Mouse (Mus musculus): ENCODE results near the gene Tyk2.

Gene Tyk2

GRCm38 (mm10) chr9:21149077-21149653, 18.1 kb upstream of the Tyk2 start:
- DNase-seq: no peak

- no peak for DNase-seq
These were observed 17.4 kb upstream of the Tyk2 start for GRCm38 (mm10) chr9:21148427-21148826.

DNA sequence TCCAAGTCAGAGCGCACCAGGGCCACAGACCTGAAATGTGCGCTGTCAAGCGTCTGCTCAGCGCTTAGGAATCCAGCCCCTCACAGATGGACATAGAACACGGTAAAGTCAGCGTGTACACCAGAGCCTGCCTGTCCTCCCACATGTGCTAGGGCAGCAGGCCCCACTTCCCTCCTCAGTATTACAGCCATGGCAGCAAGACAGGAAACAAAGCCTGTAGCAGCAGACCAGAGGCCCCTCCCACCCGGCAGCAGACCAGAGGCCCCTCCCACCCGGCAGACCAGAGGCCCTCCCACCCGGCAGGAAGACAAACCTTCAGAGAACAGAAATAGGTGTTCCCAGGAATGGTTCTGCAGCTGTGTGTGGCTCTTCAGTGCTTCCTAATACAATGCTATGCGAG, 15.7 kb upstream of the Tyk2 start:
- peak; percentile 66 to 77 for DNase-seq

- no peak for DNase-seq
These were observed 14.4 kb upstream of the Tyk2 start for GRCm38 (mm10) chr9:21145431-21145830.

GRCm38 (mm10) chr9:21144361-21144760, 13.3 kb upstream of the Tyk2 start:
- DNase-seq: no peak

DNA sequence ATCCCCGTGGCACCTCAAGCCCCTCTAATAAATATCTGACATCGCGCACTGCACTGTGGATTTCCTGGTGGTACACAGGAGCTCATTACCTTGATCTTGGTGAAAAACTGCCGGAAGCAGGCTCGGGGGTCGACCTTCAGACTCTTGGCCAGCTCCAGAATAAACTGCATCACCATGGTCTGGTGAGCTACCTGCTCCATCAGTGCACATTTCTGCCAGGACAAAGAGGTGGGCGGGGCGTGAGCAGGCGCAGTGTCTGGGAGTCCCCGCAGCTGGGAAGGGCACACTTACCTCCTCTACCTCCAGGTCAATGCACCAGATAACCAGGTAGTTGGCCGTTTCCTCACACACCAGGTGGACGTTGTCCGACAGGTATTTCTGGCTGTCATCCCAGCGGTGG, 10.9 kb upstream of the Tyk2 start:
- no peak for DNase-seq

DNA sequence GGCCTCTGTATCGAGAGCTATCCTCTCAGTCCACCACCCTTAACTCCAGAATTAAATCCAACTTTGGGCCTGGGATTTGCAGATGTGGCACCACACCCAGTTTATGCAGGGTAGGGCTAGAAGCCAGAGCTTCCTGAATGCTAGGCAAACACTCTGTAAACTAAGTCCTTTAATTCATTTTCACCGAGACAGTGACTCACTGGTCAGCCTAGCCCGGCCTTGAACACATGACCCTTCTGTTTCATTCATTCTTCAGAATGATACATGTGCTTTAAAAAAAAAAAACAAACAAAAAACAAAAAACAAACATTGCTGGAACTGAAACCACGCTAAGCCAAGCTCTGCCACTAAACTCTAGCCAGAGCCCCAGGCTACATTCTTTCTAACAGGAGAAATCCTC, 7.3 kb upstream of the Tyk2 start:
- no peak for DNase-seq

- peak; percentile 74 to 79 for DNase-seq
These were observed 6.2 kb upstream of the Tyk2 start for GRCm38 (mm10) chr9:21137229-21137628.

- no peak for DNase-seq
These were observed 5.4 kb upstream of the Tyk2 start for GRCm38 (mm10) chr9:21136401-21136800.

DNA sequence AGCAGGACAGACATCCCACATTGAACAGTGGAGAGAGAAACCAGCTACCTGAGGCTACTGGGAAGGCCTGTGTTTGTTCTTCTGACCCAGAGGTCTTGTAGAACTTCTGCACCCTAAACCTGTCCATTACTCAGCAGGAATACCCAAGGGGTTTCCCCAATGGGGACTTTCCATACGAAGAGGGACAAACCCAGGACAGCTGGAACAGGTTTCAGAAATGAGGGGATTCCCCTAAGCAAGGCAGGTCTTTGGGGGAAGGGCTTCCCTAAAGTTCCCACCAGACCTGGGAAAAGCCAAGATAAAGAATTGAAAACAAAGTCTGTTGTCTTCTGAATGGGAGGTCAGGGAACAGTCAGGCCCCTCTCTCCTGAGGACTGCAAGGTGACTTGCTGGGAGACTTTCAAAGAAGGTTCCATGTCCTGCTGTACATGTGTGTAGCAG, 4.9 kb upstream of the Tyk2 start:
- no peak for DNase-seq

DNA sequence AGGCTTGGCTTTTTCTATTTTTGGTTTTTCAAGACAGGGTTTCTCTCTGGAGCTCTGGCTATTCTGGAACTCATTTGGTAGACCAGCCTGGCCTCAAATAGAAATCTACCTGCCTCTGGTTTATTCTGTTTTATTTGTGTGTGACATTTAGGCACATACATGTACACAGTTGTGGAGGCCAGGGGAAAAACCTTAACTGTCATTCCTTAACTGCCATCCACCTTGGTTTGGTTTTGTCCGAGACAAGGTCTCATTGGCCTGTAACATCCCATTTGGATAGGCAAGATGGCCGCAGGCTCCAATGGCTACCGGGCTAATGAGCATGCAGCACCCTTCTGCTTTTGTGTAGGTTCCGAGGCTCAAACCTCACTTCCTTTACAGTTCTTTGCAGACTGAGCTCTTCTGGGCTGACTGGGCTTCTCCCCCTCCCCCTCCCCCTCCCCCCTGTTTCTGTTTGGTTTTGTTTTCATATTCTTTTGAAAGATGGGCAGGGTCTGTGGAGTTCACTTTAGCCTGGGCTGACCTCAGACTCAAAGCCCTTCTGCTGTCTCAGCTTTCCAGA, 4.4 kb upstream of the Tyk2 start:
- no peak for DNase-seq

- no peak for DNase-seq
These were observed 3.7 kb upstream of the Tyk2 start for GRCm38 (mm10) chr9:21134595-21135328.

DNA sequence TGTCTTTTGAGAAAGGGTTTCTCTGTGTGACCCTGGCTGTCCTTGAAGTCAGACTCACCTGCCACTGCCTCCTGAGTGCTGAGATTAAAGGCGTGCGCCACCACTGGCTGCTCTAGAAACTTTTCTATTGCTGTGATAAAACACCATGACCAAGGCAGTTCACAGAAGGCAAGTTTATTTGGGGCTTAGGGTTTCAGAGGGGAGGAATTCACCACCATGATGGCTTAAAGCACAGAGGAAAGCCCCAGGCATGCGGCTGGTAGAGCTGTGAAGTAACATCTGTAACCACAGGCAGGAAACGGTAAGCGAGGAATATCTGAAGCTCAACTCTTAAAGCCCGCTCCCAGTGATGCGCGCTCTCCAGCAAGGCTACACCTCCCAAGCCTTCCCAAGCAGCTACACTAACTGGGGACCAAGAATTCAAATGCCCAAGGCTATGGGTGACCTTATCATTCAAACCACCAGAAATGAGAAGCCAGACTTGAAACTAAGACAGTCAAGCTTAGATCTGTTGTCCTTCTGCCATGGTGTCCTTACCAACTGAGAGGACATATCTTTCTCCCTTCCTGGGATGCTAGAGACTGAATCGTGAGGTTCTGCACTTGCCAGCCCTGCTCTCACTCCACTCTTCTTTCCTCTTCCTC, 2.1 kb upstream of the Tyk2 start:
- DNase-seq: no peak

DNA sequence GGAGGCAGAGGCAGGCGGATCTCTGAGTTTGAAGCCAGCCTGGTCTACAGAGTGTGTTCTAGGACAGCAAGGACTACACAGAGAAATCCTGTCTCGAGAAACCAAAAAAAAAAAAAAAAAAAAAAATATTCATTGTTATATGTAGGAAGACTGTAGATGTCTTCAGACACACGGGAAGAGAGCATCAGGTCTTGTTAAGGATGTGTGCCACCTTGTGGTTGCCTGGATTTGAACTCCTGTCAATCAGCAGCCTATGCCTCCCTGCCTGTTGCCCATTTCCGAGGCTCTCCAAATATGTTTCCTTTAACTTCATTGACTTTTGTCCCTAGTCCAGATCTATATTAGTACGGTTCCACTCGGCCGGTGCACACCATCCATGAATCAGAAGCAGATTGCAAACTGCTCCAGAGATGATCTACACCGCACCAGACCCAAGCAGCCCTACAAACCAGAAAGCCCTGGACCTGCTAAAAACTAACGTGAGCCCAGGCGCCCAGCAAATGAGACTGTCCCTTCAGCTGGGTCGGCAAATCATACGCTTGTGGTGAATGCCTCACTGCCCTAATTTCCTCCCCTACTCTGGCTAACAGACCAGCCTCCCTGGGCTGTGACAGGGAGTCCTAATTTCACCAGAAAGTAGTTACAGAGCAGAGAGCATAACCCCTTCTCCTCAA, 1.2 kb upstream of the Tyk2 start:
- DNase-seq: peak; percentile 20 to 35

DNA sequence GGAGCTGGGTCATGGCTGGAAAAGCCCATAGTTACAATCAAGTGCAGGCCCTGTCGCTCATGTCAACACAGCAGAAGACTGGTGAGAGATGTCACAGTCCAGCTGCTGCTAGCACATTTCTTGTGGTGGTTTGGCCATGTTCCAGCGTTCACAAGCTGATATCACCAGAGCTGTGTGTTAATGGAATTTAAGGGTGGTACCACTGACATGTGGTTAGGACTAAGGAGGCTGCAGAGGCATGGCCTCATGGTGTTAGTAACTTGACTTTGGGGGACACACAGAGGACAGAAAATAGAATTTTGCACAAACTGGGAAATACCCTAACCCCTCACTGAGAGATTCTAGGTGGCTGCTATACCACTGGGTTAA, 4.8 kb downstream of the Tyk2 start:
- DNase-seq: no peak

DNA sequence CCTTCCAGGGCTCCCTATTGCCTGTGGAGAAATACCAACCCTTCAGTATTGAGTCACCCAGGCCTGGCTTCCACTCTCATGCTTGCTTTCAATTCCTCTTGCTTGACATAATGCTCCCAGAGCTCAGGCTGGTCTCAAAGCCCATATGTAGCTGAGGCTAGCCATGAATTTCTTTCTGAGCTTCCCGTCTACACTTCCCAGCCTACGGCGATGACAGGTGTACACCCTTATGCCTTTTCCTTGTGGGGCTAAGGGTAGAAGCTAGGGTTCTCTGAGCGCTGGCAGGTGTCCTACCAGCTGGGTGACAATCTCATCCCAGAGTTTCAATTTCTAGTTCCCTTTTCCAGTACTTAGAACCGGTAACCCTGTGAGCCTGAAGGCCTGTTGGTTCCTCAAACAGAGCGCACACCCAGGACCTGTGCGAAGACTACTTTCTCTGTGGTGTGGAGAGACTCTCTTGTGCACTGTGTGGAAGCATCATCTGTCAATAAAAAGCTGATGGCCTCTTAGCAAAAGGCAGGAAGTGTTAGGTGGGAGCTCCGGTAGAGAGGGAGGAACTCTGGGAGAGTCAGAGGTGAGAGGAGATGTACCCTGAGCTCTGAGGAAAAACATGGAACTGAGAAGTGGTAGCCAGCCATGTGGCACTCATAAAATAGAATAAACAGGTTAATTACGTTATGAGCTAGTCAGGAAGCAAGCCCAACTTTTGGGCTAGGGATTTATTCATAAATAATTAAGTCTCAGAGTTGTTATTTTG, 5.4 kb downstream of the Tyk2 start:
- no peak for DNase-seq

DNA sequence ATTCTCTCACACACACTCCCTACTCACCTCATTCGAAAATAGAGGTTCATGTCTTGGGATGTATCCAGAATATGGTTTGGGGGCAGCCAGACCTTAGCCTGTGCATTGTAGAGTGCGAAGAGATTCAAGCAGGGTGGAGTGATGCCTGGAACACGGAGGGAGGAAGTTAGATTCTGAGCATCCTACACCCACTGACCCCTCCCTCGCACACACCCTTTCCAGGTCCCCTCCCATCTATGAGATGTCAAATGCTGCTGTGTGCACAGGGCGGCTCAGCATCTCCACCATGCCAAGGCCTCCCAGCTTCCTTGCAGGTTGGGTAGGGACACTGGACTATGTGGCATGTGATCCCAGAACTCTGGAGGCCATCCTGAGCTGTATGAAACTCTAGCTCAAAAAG, 6.2 kb downstream of the Tyk2 start:
- no peak for DNase-seq

DNA sequence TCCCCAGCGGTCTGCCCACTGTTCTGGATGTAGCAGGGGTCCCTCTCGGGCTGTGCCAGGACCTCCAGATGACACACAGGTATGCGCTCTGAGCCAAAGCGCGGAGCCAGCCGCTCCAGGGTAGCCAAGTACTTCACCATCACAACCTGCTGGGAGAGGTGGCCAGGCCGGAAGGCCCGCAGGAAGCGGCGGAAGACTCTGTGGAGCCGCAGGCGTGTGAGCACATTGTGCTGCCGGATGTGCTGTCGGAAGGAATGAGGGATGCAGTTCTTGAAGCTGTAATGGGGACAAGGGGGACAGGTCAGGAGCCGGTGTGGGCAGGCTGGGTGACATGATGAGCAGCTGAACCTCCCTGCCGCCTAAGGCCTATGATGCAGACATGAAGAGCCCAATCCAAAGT, 9.6 kb downstream of the Tyk2 start:
- peak in 1 of 2 experiments; percentile 31 for DNase-seq

DNA sequence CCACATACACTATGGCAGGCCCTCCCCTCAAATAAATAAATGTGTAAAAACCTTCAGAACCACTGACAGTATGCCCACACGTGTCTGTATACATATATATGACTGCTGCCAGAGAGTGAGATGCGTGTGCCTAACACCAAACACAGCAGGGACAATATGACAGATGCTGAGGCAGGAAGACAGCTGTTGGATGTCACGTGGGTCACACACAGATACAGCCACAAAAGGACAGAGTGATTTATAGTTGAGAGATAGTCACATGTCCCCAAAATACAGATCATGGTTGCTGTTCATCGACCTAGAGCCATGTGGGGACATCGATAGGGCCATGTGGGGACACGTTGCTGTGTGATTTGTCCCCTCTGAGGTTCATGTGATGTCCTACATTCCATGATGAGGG, 14.0 kb downstream of the Tyk2 start:
- no peak for DNase-seq

DNA sequence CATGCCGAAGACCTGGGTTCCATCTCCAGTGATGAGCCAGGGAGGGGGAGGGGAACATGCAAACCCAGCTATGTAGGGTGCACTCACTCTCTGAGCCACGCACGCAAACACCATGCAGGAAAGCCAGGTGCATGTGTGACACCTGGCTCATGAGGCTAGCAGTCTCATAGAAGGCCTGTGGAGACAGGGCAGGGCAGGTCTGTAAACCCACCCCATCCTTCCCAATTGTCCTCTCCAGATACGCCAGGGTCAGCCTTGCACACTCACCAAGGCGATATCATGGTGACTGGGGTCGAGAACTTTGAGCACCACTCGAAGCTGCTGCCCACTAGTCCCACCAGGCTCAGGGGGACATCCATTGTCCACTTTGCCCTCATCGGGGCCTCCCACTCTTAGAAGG, 15.9 kb downstream of the Tyk2 start:
- no peak for DNase-seq

- no peak for DNase-seq
These were observed 16.9 kb downstream of the Tyk2 start for GRCm38 (mm10) chr9:21114190-21114589.

GRCm38 (mm10) chr9:21113751-21114150, 17.3 kb downstream of the Tyk2 start:
- DNase-seq: no peak

Data from kidney, postnatal 4 days (tissue).